Mouse (Mus musculus) E14TG2a.4 (cell line): ENCODE measurements at regions not wholly inside any gene's neighbourhood (a gene's known extent, or its start where the extent isn't known, plus 50 kb on each side); places are given as distances from the start of the nearest gene placed in this dataset.

Experiments
- H3K27me3 ChIP-seq: 2 replicates; pipeline ENCODE4 v1.6.1; 2014; ENCODE audit warnings: low read length, control low read depth; ENCODE audit not compliant: insufficient read depth
- H3K36me3 ChIP-seq: 2 replicates; pipeline ENCODE4 v1.6.1; 2014; ENCODE audit warnings: low read length, control low read depth; ENCODE audit not compliant: insufficient read depth
- H3K4me1 ChIP-seq: replicated peaks from 2 replicates; pipeline ENCODE4 v1.6.1; 2014; ENCODE audit warnings: low read depth, low read length, control low read depth
- H3K4me3 ChIP-seq: replicated peaks from 2 replicates; pipeline ENCODE4 v1.5.1; 2014; ENCODE audit warnings: mild to moderate bottlenecking, low read length
- H3K9me3 ChIP-seq: 2 replicates; pipeline ENCODE4 v1.6.1; 2014; ENCODE audit warnings: low read length, control low read depth
- CTCF ChIP-seq: conservative IDR thresholded peaks from 2 replicates; pipeline ENCODE4 v1.5.1; 2014; ENCODE audit warnings: low read length
- NANOG ChIP-seq: IDR thresholded peaks from 2 replicates; pipeline ENCODE4 v1.6.1; 2014; ENCODE audit warnings: borderline replicate concordance, low read length, mixed read lengths
- POU5F1 ChIP-seq: IDR thresholded peaks from 2 replicates; pipeline ENCODE4 v1.6.1; 2014; ENCODE audit warnings: low read length, borderline replicate concordance

GRCm38 (mm10) chr10:124803997-124804614 lies 585.2 kb downstream of the Slc16a7 start:
- TF ChIP-seq POU5F1 (no peak), CTCF (no peak), NANOG (no peak)
- no peaks in the 10 kb centered on the region for H3K9me3 ChIP-seq
- H3K27me3 ChIP-seq: no peaks in the 10 kb centered on the region
- H3K36me3 ChIP-seq: no peaks in the 10 kb centered on the region
- no peak overlapping the region for H3K4me3 ChIP-seq
- H3K4me1 ChIP-seq: no peaks in the 10 kb centered on the region
